Mouse (Mus musculus): ENCODE measurements at regions not wholly inside any gene's neighbourhood (a gene's known extent, or its start where the extent isn't known, plus 50 kb on each side); places are given as distances from the start of the nearest gene placed in this dataset.

- no peak for DNase-seq (ENCODE audit: low spot score in 2 of 2)
Measured at GRCm38 (mm10) chr11:18722770-18723169, 296.0 kb downstream of the Meis1 start.

- DNase-seq (ENCODE audit: low spot score in 2 of 2): no peak
Measured at GRCm38 (mm10) chr11:18715851-18716126, 303.0 kb downstream of the Meis1 start.

- DNase-seq (ENCODE audit: low spot score in 2 of 2): no peak
Measured at GRCm38 (mm10) chr11:18715050-18715850, 303.5 kb downstream of the Meis1 start.

- DNase-seq (ENCODE audit: low spot score in 2 of 2): no peak
Measured at GRCm38 (mm10) chr11:18714400-18714799, 304.4 kb downstream of the Meis1 start.

GRCm38 (mm10) chr11:18712642-18713053, 306.1 kb downstream of the Meis1 start:
- DNase-seq (ENCODE audit: low spot score in 2 of 2): no peak

- no peak for DNase-seq (ENCODE audit: low spot score in 2 of 2)
Measured at GRCm38 (mm10) chr11:18709628-18710027, 309.2 kb downstream of the Meis1 start.

- no peak for DNase-seq (ENCODE audit: low spot score in 2 of 2)
Measured at GRCm38 (mm10) chr11:18681593-18681992, 337.2 kb downstream of the Meis1 start.

- DNase-seq (ENCODE audit: low spot score in 2 of 2): no peak
Measured at GRCm38 (mm10) chr11:18676876-18677275, 341.9 kb downstream of the Meis1 start.

GRCm38 (mm10) chr11:18670967-18671366, 347.8 kb downstream of the Meis1 start:
- DNase-seq (ENCODE audit: low spot score in 2 of 2): no peak

- no peak for DNase-seq (ENCODE audit: low spot score in 2 of 2)
Measured at GRCm38 (mm10) chr11:18669322-18669721, 349.5 kb downstream of the Meis1 start.

- DNase-seq (ENCODE audit: low spot score in 2 of 2): no peak
Measured at GRCm38 (mm10) chr11:18656358-18656757, 362.4 kb downstream of the Meis1 start.

- DNase-seq (ENCODE audit: low spot score in 2 of 2): peak in 1 of 2 experiments; percentile 8
Measured at GRCm38 (mm10) chr11:18631975-18632773, 386.6 kb downstream of the Meis1 start.

- DNase-seq (ENCODE audit: low spot score in 2 of 2): no peak
Measured at GRCm38 (mm10) chr11:18631570-18631969, 387.2 kb downstream of the Meis1 start.

- no peak for DNase-seq (ENCODE audit: low spot score in 2 of 2)
Measured at GRCm38 (mm10) chr11:18621777-18622176, 397.0 kb downstream of the Meis1 start.

- no peak for DNase-seq (ENCODE audit: low spot score in 2 of 2)
Measured at GRCm38 (mm10) chr11:18604836-18605235, 413.9 kb downstream of the Meis1 start.

GRCm38 (mm10) chr11:18601568-18602182, 417.1 kb downstream of the Meis1 start:
- no peak for DNase-seq (ENCODE audit: low spot score in 2 of 2)

GRCm38 (mm10) chr11:18598349-18598748, 420.4 kb downstream of the Meis1 start:
- DNase-seq (ENCODE audit: low spot score in 2 of 2): no peak

- no peak for DNase-seq (ENCODE audit: low spot score in 2 of 2)
Measured at GRCm38 (mm10) chr11:18596996-18597395, 421.8 kb downstream of the Meis1 start.

GRCm38 (mm10) chr11:18590487-18590886, 428.3 kb downstream of the Meis1 start:
- no peak for DNase-seq (ENCODE audit: low spot score in 2 of 2)

- DNase-seq (ENCODE audit: low spot score in 2 of 2): no peak
Measured at GRCm38 (mm10) chr11:18586468-18586867, 432.3 kb downstream of the Meis1 start.

GRCm38 (mm10) chr11:18585031-18585430, 433.8 kb downstream of the Meis1 start:
- DNase-seq (ENCODE audit: low spot score in 2 of 2): no peak

GRCm38 (mm10) chr11:18582781-18583161, 436.0 kb downstream of the Meis1 start:
- no peak for DNase-seq (ENCODE audit: low spot score in 2 of 2)

Data from adrenal gland, adult 18-20 months (tissue).